In the genomic region with DNA sequence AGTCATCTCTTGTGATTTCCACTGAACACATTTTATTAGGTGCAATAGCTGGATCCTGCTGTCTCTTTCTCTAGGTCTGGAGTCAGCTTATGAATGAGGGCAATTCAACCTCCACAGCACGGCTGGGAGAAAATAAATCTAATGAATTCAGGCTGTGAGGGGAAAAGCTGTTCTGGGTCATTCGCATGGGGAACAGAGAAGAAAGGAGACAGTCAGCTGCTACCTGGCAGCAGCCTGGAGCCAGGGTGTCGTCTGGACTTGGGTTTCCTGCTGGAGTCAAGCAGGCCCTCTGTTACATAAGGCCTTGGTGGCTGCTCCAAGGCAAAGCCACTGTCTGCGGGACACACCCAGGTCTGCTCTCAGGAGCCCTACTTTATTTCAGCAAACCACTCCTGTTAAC, we compare ENCODE assay signal across 9 mouse cellular contexts.
DNase-seq lines count a peak whose midpoint lies in the region; ATAC-seq lines count a peak whose summit lies in the region.
"Had no signal": no experiment of that assay in that cellular context is flagged by ENCODE, and none has a peak within 500 bp of the region (broad histone marks: within the 10 kb centered on the region; RNA-seq: fewer than 3 reads in every experiment).

No protein-coding gene starts in this region.

- no peaks in the 10 kb centered on the region for H3K9me3 ChIP-seq in embryonic facial prominence, embryonic 10.5 days
- H3K9me3 ChIP-seq in kidney, embryonic 15.5 days (replicated peaks) = no peaks in the 10 kb centered on the region
- H3K9me3 ChIP-seq in forebrain, embryonic 13.5 days (replicated peaks) = no peaks in the 10 kb centered on the region
- H3K9me3 ChIP-seq: lung, embryonic 15.5 days had no signal

- no peaks in the 10 kb centered on the region for H3K36me3 ChIP-seq in embryonic facial prominence, embryonic 10.5 days (replicated peaks)
- no peaks in the 10 kb centered on the region for H3K36me3 ChIP-seq in kidney, embryonic 15.5 days
- no peaks in the 10 kb centered on the region for H3K36me3 ChIP-seq in forebrain, embryonic 13.5 days (ENCODE audit: poor library complexity, severe bottlenecking)
- H3K36me3 ChIP-seq: lung, embryonic 15.5 days had no signal

- 0 out of 2 replicates have a peak, but pooled peaks have one; percentile 27 for ATAC-seq in frontal cortex, adult (ENCODE audit: low TSS enrichment)
- peak; percentile 40; the same call in 1 of the 2 replicates for ATAC-seq in kidney, embryonic 15.5 days (replicated peaks; ENCODE audit: low FRiP score)
- no peak for ATAC-seq in forebrain, embryonic 13.5 days
- ATAC-seq in erythroid progenitor cell, adult 5-6 weeks (replicated peaks; ENCODE audit: low FRiP score, poor library complexity, severe bottlenecking) = no peak

- H3K4me3 ChIP-seq in embryonic facial prominence, embryonic 10.5 days = no peak overlapping the region
- no peak overlapping the region for H3K4me3 ChIP-seq in kidney, embryonic 15.5 days (replicated peaks)
- H3K4me3 ChIP-seq in forebrain, embryonic 13.5 days = no peak overlapping the region
- H3K4me3 ChIP-seq: lung, embryonic 15.5 days had no signal

- H3K9ac ChIP-seq in kidney, embryonic 15.5 days = no peak overlapping the region
- H3K9ac ChIP-seq in forebrain, embryonic 13.5 days = no peak overlapping the region
- H3K9ac ChIP-seq: lung, embryonic 15.5 days had no signal

- no peak overlapping the region for H3K4me2 ChIP-seq in kidney, embryonic 15.5 days
- no peak overlapping the region for H3K4me2 ChIP-seq in forebrain, embryonic 13.5 days
- H3K4me2 ChIP-seq: lung, embryonic 15.5 days had no signal

- H3K4me1 ChIP-seq in embryonic facial prominence, embryonic 10.5 days = peaks cover 13% of the 10 kb centered on the region
- H3K4me1 ChIP-seq in kidney, embryonic 15.5 days = peaks cover 8% of the 10 kb centered on the region
- H3K4me1 ChIP-seq in forebrain, embryonic 13.5 days = peaks cover 8% of the 10 kb centered on the region
- H3K4me1 ChIP-seq: lung, embryonic 15.5 days had no signal

- WGBS in embryonic facial prominence, embryonic 10.5 days = 31% methylated on average over 4 of the region's 4 CpGs
- WGBS in kidney, embryonic 15.5 days = 33% methylated on average over 4 of the region's 4 CpGs
- 41% methylated on average over 4 of the region's 4 CpGs for WGBS in forebrain, embryonic 13.5 days

- H3K27me3 ChIP-seq in embryonic facial prominence, embryonic 10.5 days (replicated peaks; ENCODE audit: low read depth, poor library complexity, severe bottlenecking) = no peaks in the 10 kb centered on the region
- no peaks in the 10 kb centered on the region for H3K27me3 ChIP-seq in kidney, embryonic 15.5 days
- no peaks in the 10 kb centered on the region for H3K27me3 ChIP-seq in forebrain, embryonic 13.5 days
- H3K27me3 ChIP-seq: lung, embryonic 15.5 days had no signal

- peak overlapping the region; percentile 57 for H3K27ac ChIP-seq in embryonic facial prominence, embryonic 10.5 days (replicated peaks)
- H3K27ac ChIP-seq in kidney, embryonic 15.5 days = peak overlapping the region; percentile 74
- H3K27ac ChIP-seq in forebrain, embryonic 13.5 days = no peak overlapping the region
- H3K27ac ChIP-seq: lung, embryonic 15.5 days had no signal

- DNase-seq in frontal cortex, postnatal 14 days (ENCODE audit: low spot score in 2 of 2) = no peak
- DNase-seq in Muller cell, postnatal 12 days (ENCODE audit: inconsistent ontology term) = peak; percentile 11
- DNase-seq in embryonic facial prominence, embryonic 10.5 days (ENCODE audit: low spot score) = peak; percentile 55
- no peak for DNase-seq in thymus, postnatal 25 days

Comparison
In these comparisons a context has a peak if more than half of its experiments do, and no peak if none do; other contexts are left out.
1. ATAC-seq: peak in frontal cortex, adult (single experiment) and kidney, embryonic 15.5 days (single experiment); none in forebrain, embryonic 13.5 days (single experiment) and erythroid progenitor cell, adult 5-6 weeks (single experiment).
2. DNase-seq: peak in Muller cell, postnatal 12 days (single experiment) and embryonic facial prominence, embryonic 10.5 days (single experiment); none in frontal cortex, postnatal 14 days (0 of 2) and thymus, postnatal 25 days (single experiment).